Mouse (Mus musculus) CH12.LX (cell line): ENCODE data around the gene Vps4a. TPM values are rescaled to one million over a fixed set of nuclear protein-coding genes. Genes with fewer than 3 reads are reported as not detected.

Source experiments
- DNase-seq: peaks from one replicate; pipeline ENCODE4 v3.0.0-alpha.2; 2013; ENCODE audit errors: extremely low read depth
- H3K27ac ChIP-seq: 2 replicates; pipeline ENCODE4 v1.5.1; 2012; ENCODE audit warnings: low read depth, mild to moderate bottlenecking, control low read depth, moderate library complexity; ENCODE audit not compliant: insufficient read depth
- H3K27me3 ChIP-seq: replicated peaks from 2 replicates; pipeline ENCODE3; 2012; ENCODE audit warnings: inconsistent platforms
- H3K36me3 ChIP-seq, 2 experiments: replicated peaks in 1 of 2; 2 replicates each; pipeline versions ENCODE3 to v1.6.1; 2012; ENCODE audit warnings: inconsistent platforms in 1 of 2, low read length in 1 of 2, mild to moderate bottlenecking in 1 of 2, mixed read lengths in 1 of 2, moderate library complexity in 1 of 2; ENCODE audit not compliant: control insufficient read depth in 1 of 2, insufficient read depth in 1 of 2
- H3K4me1 ChIP-seq, 2 experiments: 2 replicates each; pipeline ENCODE4 v1.6.1; 2012; ENCODE audit warnings: inconsistent platforms in 1 of 2, moderate library complexity in 1 of 2; ENCODE audit not compliant: insufficient read depth in 2 of 2, control insufficient read depth in 1 of 2
- H3K4me2 ChIP-seq: 2 replicates; pipeline ENCODE4 v1.6.1; 2012; ENCODE audit warnings: low read depth, mild to moderate bottlenecking, control low read depth; ENCODE audit not compliant: poor library complexity, insufficient read depth, severe bottlenecking
- H3K4me3 ChIP-seq, 3 experiments: fragments of 150-350 bp in 1 of 3; sonication (generic) in 1 of 3; replicated peaks in 1 of 3; 2 replicates each; pipeline versions ENCODE3 to v1.5.1; 2011 to 2012; ENCODE audit warnings: low read depth in 2 of 3, low read length in 2 of 3, mild to moderate bottlenecking in 2 of 3, moderate library complexity in 2 of 3, control low read depth in 1 of 3, improper control_type of control experiment in 1 of 3, inconsistent platforms in 1 of 3, mixed read lengths in 1 of 3; ENCODE audit not compliant: poor library complexity in 1 of 3
- H3K79me2 ChIP-seq: replicated peaks from 2 replicates; pipeline ENCODE4 v1.6.1; 2012; ENCODE audit warnings: mild to moderate bottlenecking, moderate library complexity; ENCODE audit not compliant: control insufficient read depth, poor library complexity, insufficient read depth, severe bottlenecking; ENCODE audit errors: extremely low read depth
- H3K9ac ChIP-seq: 2 replicates; pipeline ENCODE4 v1.6.1; 2012; ENCODE audit warnings: low read depth, mild to moderate bottlenecking, control low read depth, moderate library complexity; ENCODE audit not compliant: insufficient read depth
- H3K9me3 ChIP-seq: replicated peaks from 2 replicates; pipeline ENCODE3; 2012; ENCODE audit warnings: low read length, inconsistent platforms, mixed read lengths
- CHD2 ChIP-seq: IDR thresholded peaks from 2 replicates; pipeline ENCODE4 v1.6.1; 2011; ENCODE audit warnings: low read length, improper control_type of control experiment
- E2F4 ChIP-seq: IDR thresholded peaks from 2 replicates; pipeline ENCODE4 v1.6.1; 2011; ENCODE audit warnings: low read depth, low read length, improper control_type of control experiment; ENCODE audit not compliant: insufficient replicate concordance
- ETS1 ChIP-seq: conservative IDR thresholded peaks from 2 replicates; pipeline ENCODE4 v1.6.1; 2012; ENCODE audit warnings: low read depth, mild to moderate bottlenecking, inconsistent platforms, low read length, improper control_type of control experiment, moderate library complexity
- HCFC1 ChIP-seq: IDR thresholded peaks from 2 replicates; pipeline ENCODE4 v1.6.1; 2012; ENCODE audit warnings: low read depth, mild to moderate bottlenecking, inconsistent platforms, low read length, improper control_type of control experiment
- IRF4 ChIP-seq: IDR thresholded peaks from 2 replicates; pipeline ENCODE4 v1.6.1; 2014; ENCODE audit warnings: low read depth, mild to moderate bottlenecking, inconsistent platforms, low read length, improper control_type of control experiment
- JUN ChIP-seq: IDR thresholded peaks from 2 replicates; pipeline ENCODE4 v1.6.1; 2011; ENCODE audit warnings: low read depth, mild to moderate bottlenecking, low read length, improper control_type of control experiment, moderate library complexity; ENCODE audit not compliant: insufficient read depth
- KAT2A ChIP-seq: IDR thresholded peaks from 2 replicates; pipeline ENCODE4 v1.6.1; 2012; ENCODE audit warnings: low read length, improper control_type of control experiment, inconsistent platforms; ENCODE audit not compliant: insufficient replicate concordance
- MYC ChIP-seq: IDR thresholded peaks from 2 replicates; pipeline ENCODE4 v1.6.1; 2011; ENCODE audit warnings: low read depth, mild to moderate bottlenecking, improper control_type of control experiment, low read length
- NELFE ChIP-seq: IDR thresholded peaks from 2 replicates; pipeline ENCODE4 v1.6.1; 2011; ENCODE audit warnings: low read depth, low read length, improper control_type of control experiment
- NRF1 ChIP-seq: IDR thresholded peaks from 2 replicates; pipeline ENCODE4 v1.6.1; 2014; ENCODE audit warnings: low read depth, mild to moderate bottlenecking, inconsistent platforms, low read length, improper control_type of control experiment, moderate library complexity
- PAX5 ChIP-seq: IDR thresholded peaks from 2 replicates; pipeline ENCODE4 v1.6.1; 2012; ENCODE audit warnings: low read length, inconsistent platforms, mixed read lengths
- POLR2A ChIP-seq: IDR thresholded peaks from 2 replicates; pipeline ENCODE4 v1.6.1; 2011; ENCODE audit warnings: low read depth, mild to moderate bottlenecking, improper control_type of control experiment, low read length
- RAD21 ChIP-seq: IDR thresholded peaks from 2 replicates; pipeline ENCODE4 v1.6.1; 2011; ENCODE audit warnings: low read depth, mild to moderate bottlenecking, low read length, improper control_type of control experiment, moderate library complexity
- RCOR1 ChIP-seq: conservative IDR thresholded peaks from 2 replicates; pipeline ENCODE4 v1.6.1; 2012; ENCODE audit warnings: low read depth, mild to moderate bottlenecking, inconsistent platforms, low read length, improper control_type of control experiment
- SIN3A ChIP-seq: IDR thresholded peaks from 2 replicates; pipeline ENCODE4 v1.6.1; 2012; ENCODE audit warnings: low read length, improper control_type of control experiment, inconsistent platforms
- TCF12 ChIP-seq: IDR thresholded peaks from 2 replicates; pipeline ENCODE4 v1.6.1; 2014; ENCODE audit warnings: low read depth, mild to moderate bottlenecking, inconsistent platforms, low read length, improper control_type of control experiment
- USF1 ChIP-seq: IDR thresholded peaks from 2 replicates; pipeline ENCODE4 v1.6.1; 2014; ENCODE audit warnings: low read depth, mild to moderate bottlenecking, inconsistent platforms, low read length, improper control_type of control experiment
- USF2 ChIP-seq: conservative IDR thresholded peaks from 2 replicates; pipeline ENCODE4 v1.6.1; 2011; ENCODE audit warnings: low read depth, low read length, improper control_type of control experiment
- ZKSCAN1 ChIP-seq: IDR thresholded peaks from 2 replicates; pipeline ENCODE4 v1.6.1; 2012; ENCODE audit warnings: low read depth, inconsistent platforms, low read length, improper control_type of control experiment, borderline replicate concordance
- ZMIZ1 ChIP-seq: IDR thresholded peaks from 2 replicates; pipeline ENCODE4 v1.6.1; 2012; ENCODE audit warnings: low read depth, mild to moderate bottlenecking, inconsistent platforms, low read length, improper control_type of control experiment
- ZNF384 ChIP-seq: IDR thresholded peaks from 2 replicates; pipeline ENCODE4 v1.6.1; 2012; ENCODE audit warnings: low read depth, low read length, improper control_type of control experiment, inconsistent platforms
- dilution Hi-C: fragments of 300-500 bp; cut with MboI; formaldehyde crosslinking; loops from 2 replicates; pipeline ENCODE4 v1.14.3; 2020; ENCODE audit warnings: low sequenced_read_pairs; ENCODE audit not compliant: extremely low pct_unique_long_range_greater_than_20kb, extremely low pct_ligation_motif_present
- in situ Hi-C: fragments of 300-500 bp; cut with MboI; formaldehyde crosslinking; loops from 3 replicates; pipeline ENCODE4 v1.14.3; 2019; ENCODE audit warnings: low sequenced_read_pairs, low pct_ligation_motif_present, low pct_unique_long_range_greater_than_20kb, mixed read lengths
- polyA plus RNA-seq: library from polyadenylated mRNA; unstranded; fragments of >175 nt; gene quantifications from 2 replicates; pipeline ENCODE4 v1.2.1, GENCODE M21; 2012; ENCODE audit warnings: low read depth; ENCODE audit not compliant: insufficient read length
- total RNA-seq, 2 experiments: library from RNA; depleted of rRNA; stranded (reverse); fragments of 300-350 nt in 1 of 2; fragments of >200 nt in 1 of 2; gene quantifications; 2 replicates each; pipeline ENCODE4 v1.2.3; 2012 to 2014

Vps4a gene
- total and polyA plus RNA-seq, 3 experiments, result 26.9 to 31.4 (median 27.1) TPM

- in situ Hi-C loops, result no loop called here
- peaks cover 0 to 56% of the 10 kb centered on the region in 2 experiments; a peak in 3 of 4 replicates for H3K4me1 ChIP-seq
- H3K4me2 ChIP-seq, result no peak overlapping the region
- no peaks in the 10 kb centered on the region for H3K27me3 ChIP-seq
- H3K79me2 ChIP-seq, result peaks cover 8% of the 10 kb centered on the region
- dilution Hi-C loops, result no loop called here
- H3K9me3 ChIP-seq, result no peaks in the 10 kb centered on the region
- H3K27ac ChIP-seq, result no peak overlapping the region
- DNase-seq, result peak; percentile 52
- H3K36me3 ChIP-seq, result peaks cover 15 to 29% of the 10 kb centered on the region in 2 experiments
- no peak for TF ChIP-seq ETS1
- no peak for TF ChIP-seq NELFE
- TF ChIP-seq USF2, result no peak
- TF ChIP-seq ZMIZ1, result no peak
- TF ChIP-seq POLR2A, result no peak
- no peak for TF ChIP-seq E2F4
- no peak for TF ChIP-seq RAD21
- no peak overlapping the region for H3K4me3 ChIP-seq
- no peak overlapping the region for H3K9ac ChIP-seq
These were observed 31.6 kb downstream of the Vps4a start for GRCm38 (mm10) chr8:107062613-107063012.

- Histone ChIP-seq H3K9ac (no peak within 1 kb of the TSS), H3K79me2 (no peaks in the 10 kb centered on the region), H3K27ac (no peak within 1 kb of the TSS), H3K4me2 (no peak within 1 kb of the TSS), H3K36me3 (peaks cover 15 to 28% of the 10 kb centered on the region in 2 experiments), H3K9me3 (no peaks in the 10 kb centered on the region), H3K4me3 (no peak within 1 kb of the TSS), H3K4me1 (peaks cover 0 to 40% of the 10 kb centered on the region in 2 experiments; a peak in 3 of 4 replicates), H3K27me3 (no peaks in the 10 kb centered on the region)
- in situ Hi-C loops, result no loop called here
- DNase-seq, result peak; percentile 53
- TF ChIP-seq ZMIZ1 (no peak), RAD21 (no peak), CHD2 (no peak), ZNF384 (no peak), PAX5 (no peak), JUN (no peak), USF1 (no peak), NELFE (no peak), HCFC1 (no peak), ETS1 (no peak), KAT2A (no peak), MYC (no peak), RCOR1 (no peak), TCF12 (no peak), NRF1 (no peak), SIN3A (no peak), IRF4 (no peak), ZKSCAN1 (no peak)
- dilution Hi-C loops, result no loop called here
These were observed 34.8 kb downstream of the Vps4a start, which contains the start of gene Tmed6 for GRCm38 (mm10) chr8:107065511-107066496. Gene Tmed6 (minus strand): TSS chr8:107065644.
